Mouse (Mus musculus): ENCODE results near the gene Hif3a. TPM values are rescaled to one million over a fixed set of nuclear protein-coding genes. Genes with fewer than 3 reads are reported as not detected.
"Not testable (repeated sequence)": the region's sequence is repeated elsewhere in the genome, so short reads cannot be mapped to it uniquely, and the experiment has no call there.

Hif3a gene
- polyA plus RNA-seq (2016; fragmentation: Nextera tagmentation; extraction: Ambion mirVana) = 8.7 and 9.9 TPM in 2 replicates

DNA sequence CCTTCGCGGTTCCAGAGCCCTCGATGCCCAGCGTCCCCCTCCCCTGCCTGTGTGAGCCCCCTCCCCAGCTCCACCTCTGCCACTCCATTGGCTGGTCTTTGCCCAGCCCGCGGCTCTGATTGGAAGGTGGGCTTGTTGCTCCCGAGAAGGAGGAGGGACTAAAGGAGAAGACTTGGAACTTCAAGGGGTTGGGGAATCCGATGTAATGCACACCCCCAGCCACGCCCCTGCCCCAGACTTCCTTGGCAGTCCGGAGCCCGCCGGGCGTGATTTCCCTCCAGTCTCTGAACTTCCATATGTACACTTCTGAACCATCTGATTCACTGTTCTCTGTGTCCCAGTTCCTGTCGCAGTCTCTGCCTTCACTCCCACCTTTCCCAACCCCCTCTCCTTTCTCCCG lies at the start of gene Hif3a:
Gene Hif3a, minus strand, starts transcription at position 39 of the 400 bp plus-strand sequence.
- H3K27ac ChIP-seq = no peak within 1 kb of the TSS
- ATAC-seq (ENCODE audit: low FRiP score) = peak; percentile 85
- H3K36me3 ChIP-seq (replicated peaks) = no peaks in the 10 kb centered on the region
- peaks cover 19% of the 10 kb centered on the region for H3K27me3 ChIP-seq
- peaks cover 56% of the 10 kb centered on the region for H3K4me1 ChIP-seq
- peak within 1 kb of the TSS; percentile 53; the same call in 1 of the 2 replicates for H3K9ac ChIP-seq
- peak within 1 kb of the TSS; percentile 67 for H3K4me2 ChIP-seq
- no peaks in the 10 kb centered on the region for H3K9me3 ChIP-seq
- WGBS = under 1% methylated on average over 15 of the region's 15 CpGs
- H3K4me3 ChIP-seq (replicated peaks) = peak within 1 kb of the TSS; percentile 45

DNA sequence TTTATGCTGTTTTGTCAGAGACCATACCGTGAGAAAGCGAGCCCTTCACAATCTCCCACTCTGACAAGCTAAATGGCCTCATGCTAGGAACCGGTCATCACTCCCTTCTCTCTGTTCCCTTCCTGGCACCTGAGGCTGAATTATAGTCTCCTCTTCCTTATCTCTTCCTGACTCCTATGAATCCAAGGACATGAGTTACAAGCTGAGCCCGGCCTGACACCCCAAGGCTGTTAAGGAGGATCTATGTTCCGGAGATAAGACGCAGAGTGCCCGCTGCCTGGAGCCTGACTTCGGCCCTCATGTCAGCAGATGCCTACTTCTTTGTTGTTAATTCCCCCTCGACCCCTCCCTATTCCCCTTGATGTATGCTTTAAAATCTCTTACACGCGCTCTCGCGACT lies 39.4 kb upstream of the Hif3a start:
- not testable (repeated sequence) for H3K4me1 ChIP-seq; H3K4me2 ChIP-seq; H3K27me3 ChIP-seq; H3K27ac ChIP-seq; H3K9me3 ChIP-seq; H3K4me3 ChIP-seq (replicated peaks); ATAC-seq (ENCODE audit: low FRiP score); H3K9ac ChIP-seq; H3K36me3 ChIP-seq (replicated peaks)
- WGBS = 91% methylated on average over 13 of the region's 13 CpGs

DNA sequence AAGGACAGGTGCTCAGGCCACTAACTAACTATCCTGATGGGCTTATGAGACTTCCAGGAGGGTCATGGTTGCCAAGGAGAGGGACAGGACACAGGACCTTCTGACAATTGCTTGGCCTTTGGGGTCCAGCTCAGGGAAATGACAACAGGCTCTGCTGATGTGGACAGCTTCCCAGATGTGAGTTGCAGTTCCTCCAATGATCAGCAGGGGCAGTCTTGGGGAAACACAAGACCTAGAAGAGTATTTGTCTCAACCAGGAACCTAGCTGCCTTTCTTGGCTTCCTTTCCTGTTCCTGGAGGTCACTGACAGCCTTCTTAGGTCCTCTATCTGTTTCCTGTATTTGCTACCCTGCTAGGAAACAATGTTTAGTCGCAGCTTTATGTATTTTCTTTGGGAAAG lies 29.1 kb upstream of the Hif3a start:
- Histone ChIP-seq H3K27me3 (no peaks in the 10 kb centered on the region), H3K4me1 (no peaks in the 10 kb centered on the region), H3K9ac (no peak overlapping the region), H3K4me2 (no peak overlapping the region), H3K27ac (no peak overlapping the region), H3K9me3 (no peaks in the 10 kb centered on the region), H3K36me3 (replicated peaks) (no peaks in the 10 kb centered on the region), H3K4me3 (replicated peaks) (no peak overlapping the region)
- ATAC-seq (ENCODE audit: low FRiP score) = no peak
- 22% methylated on average over 1 of the region's 1 CpGs for whole genome bisulfite sequencing

DNA sequence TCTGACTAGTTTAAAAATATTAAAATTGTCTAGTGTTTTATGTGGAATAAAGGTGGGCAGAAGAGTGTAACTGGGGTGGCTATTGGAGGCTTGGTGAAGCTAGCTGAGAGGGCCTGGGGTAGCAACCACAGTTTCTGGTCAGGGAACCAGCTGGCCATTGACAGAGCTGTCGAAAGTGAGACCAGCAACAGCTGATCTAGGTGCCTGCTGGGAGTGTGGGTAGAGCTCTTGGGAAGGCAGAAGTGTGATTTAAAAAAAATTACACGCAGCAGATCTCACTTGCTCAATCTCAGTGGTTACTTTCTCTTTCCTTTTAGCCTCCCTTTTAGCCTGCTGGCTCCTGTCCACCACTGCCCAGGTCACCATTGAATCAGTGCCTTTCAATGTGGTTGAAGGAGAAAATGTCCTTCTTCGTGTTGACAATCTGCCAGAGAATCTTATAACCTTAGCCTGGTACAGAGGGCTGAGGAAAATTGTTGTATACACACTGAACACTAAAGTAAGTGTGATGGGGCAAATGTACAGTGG lies 27.9 kb upstream of the Hif3a start:
- no peak for ATAC-seq (ENCODE audit: low FRiP score)
- no peak overlapping the region for H3K9ac ChIP-seq
- H3K36me3 ChIP-seq (replicated peaks) = no peaks in the 10 kb centered on the region
- no peaks in the 10 kb centered on the region for H3K9me3 ChIP-seq
- no peak overlapping the region for H3K4me2 ChIP-seq
- H3K4me1 ChIP-seq = no peaks in the 10 kb centered on the region
- no peak overlapping the region for H3K4me3 ChIP-seq (replicated peaks)
- no peak overlapping the region for H3K27ac ChIP-seq
- WGBS = 65% methylated on average over 3 of the region's 3 CpGs
- no peaks in the 10 kb centered on the region for H3K27me3 ChIP-seq

DNA sequence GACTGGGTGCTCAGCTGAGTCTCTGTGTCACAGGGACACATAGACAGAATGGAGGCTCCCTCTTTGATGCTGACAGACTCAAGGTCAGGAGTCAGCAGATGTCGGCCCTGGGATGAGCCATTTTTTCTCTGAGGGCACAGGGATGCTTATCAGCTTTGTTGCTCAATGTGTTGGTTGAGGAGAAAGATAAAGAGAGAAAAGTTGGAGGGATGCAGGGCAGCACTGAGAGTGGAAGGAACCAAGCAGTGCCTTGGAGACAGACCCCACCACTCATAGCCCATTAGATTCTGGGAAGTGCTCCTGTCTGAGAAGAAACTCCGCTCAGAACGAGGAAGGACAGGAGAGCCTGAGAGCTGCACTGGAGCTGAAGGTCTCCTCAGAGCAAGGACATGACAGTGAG lies 25.5 kb upstream of the Hif3a start:
- Histone ChIP-seq H3K27me3 (no peaks in the 10 kb centered on the region), H3K4me1 (no peaks in the 10 kb centered on the region), H3K9me3 (no peaks in the 10 kb centered on the region), H3K4me2 (no peak overlapping the region), H3K36me3 (replicated peaks) (no peaks in the 10 kb centered on the region), H3K9ac (no peak overlapping the region), H3K4me3 (replicated peaks) (no peak overlapping the region), H3K27ac (no peak overlapping the region)
- no peak for ATAC-seq (ENCODE audit: low FRiP score)
- WGBS = 89% methylated on average over 3 of the region's 3 CpGs

DNA sequence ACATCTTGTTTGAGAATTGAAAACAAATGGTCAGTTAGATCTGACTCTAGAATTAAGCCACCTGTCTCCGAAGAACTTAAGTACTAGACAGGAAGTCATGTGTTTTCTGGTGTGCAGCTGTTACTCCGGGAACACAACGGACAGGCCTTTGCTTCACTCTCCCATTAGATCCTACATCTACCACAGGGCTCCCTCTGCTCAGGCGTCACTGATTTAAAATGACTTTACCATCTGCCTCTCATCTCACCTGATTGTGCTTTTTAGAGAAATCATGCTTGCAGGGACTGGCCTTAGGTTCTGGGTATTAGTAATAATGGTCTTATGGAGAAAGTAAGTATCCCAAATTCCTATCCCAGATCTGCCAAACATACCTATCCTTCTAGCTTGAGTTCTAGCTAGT lies 20.5 kb upstream of the Hif3a start:
- Histone ChIP-seq H3K9ac (no peak overlapping the region), H3K4me1 (no peaks in the 10 kb centered on the region), H3K9me3 (no peaks in the 10 kb centered on the region), H3K27ac (no peak overlapping the region), H3K4me3 (replicated peaks) (no peak overlapping the region), H3K36me3 (replicated peaks) (no peaks in the 10 kb centered on the region), H3K27me3 (no peaks in the 10 kb centered on the region), H3K4me2 (no peak overlapping the region)
- WGBS = 84% methylated on average over 4 of the region's 4 CpGs
- no peak for ATAC-seq (ENCODE audit: low FRiP score)

DNA sequence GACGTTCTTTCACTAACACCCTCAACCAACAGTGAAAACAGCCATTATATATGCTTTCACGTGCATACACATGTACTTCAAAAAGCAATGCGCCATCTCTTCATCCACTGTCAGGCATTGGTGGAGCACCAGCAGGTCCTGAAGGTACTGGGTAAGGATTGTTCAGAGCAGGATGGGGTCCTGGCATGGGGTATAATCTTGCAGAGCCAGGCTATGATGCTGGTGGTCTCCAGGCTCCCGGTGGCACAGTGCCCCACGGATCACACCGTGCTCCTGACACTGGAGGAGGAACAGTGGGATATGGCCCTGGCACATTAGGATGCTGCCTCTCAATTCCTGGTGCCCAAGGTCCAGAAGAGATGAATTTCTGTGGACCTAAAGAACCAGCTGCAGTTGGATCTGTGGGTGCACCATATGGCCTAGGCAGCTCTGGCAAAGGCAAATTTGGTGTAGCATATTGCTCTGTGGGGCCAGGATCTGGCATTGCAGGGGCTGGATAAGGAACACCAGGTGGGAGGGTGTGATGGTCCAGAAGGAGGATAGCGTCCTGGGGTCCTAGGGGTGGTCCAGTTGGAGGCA lies 15.9 kb upstream of the Hif3a start:
- H3K27me3 ChIP-seq = no peaks in the 10 kb centered on the region
- no peaks in the 10 kb centered on the region for H3K4me1 ChIP-seq
- no peak overlapping the region for H3K4me3 ChIP-seq (replicated peaks)
- H3K4me2 ChIP-seq = no peak overlapping the region
- H3K9me3 ChIP-seq = 0 out of 2 replicates have a peak, but pooled peaks cover 4% of the 10 kb centered on the region
- no peaks in the 10 kb centered on the region for H3K36me3 ChIP-seq (replicated peaks)
- WGBS = 85% methylated on average over 7 of the region's 7 CpGs
- ATAC-seq (ENCODE audit: low FRiP score) = no peak
- H3K9ac ChIP-seq = no peak overlapping the region
- H3K27ac ChIP-seq = no peak overlapping the region

DNA sequence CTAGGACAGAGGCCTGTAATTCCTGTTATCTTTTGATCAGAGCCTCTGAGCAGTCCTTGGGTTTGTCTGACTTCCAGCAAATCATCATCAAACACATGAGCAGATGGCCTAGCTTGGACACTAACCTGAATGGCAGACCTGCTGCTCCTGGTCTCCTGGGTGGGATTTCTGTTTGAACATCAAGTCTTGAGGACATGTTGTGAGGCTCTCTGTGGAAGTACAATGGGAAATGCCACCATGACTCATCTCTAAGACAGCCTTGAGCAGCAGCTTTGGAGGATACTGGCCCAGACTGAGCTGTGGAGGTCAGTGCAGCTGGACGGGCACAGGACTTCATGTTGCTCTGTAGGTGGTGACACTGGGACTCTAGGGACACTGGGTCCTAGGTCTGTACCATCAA lies 14.3 kb upstream of the Hif3a start:
- Histone ChIP-seq H3K27me3 (no peaks in the 10 kb centered on the region), H3K4me2 (no peak overlapping the region), H3K9ac (no peak overlapping the region), H3K4me3 (replicated peaks) (no peak overlapping the region), H3K9me3 (0 out of 2 replicates have a peak, but pooled peaks cover 4% of the 10 kb centered on the region), H3K4me1 (no peaks in the 10 kb centered on the region), H3K27ac (no peak overlapping the region), H3K36me3 (replicated peaks) (no peaks in the 10 kb centered on the region)
- 89% methylated on average over 1 of the region's 1 CpGs for WGBS
- ATAC-seq (ENCODE audit: low FRiP score) = no peak

DNA sequence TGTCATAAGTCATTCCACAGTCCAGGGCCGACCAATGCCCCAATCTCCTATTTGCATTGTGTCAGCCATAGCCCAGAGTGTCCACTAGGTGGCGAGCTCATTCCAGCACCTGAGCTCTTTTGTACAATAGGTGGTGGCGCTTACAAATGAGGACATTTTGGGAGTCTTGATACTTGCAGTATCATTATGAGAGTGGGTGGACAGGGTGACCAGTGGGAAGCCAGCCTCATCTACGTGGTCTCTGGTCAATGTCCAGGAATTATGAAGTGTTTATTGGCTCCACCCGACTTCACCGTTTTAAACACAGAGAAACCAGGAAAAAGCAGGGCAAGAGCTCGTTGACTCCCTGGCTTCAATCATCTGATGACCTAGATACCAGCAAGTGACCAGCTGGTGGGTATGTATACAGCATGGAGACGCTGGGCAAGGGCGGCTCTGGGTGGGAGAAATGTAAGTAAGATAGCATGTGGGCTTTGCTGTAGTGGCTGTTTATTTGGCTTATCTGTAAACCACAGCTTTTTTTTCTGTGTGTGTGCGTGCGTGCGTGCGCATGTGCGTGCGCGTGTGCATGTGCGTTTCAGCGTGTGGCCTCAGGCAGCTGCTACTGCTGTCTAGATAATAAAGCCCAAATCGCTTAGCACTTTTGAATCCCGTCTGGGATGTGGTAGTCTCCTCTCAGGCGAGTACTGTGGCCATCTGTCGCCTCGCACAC lies 11.8 kb upstream of the Hif3a start, which contains the start of gene Psg16:
Gene Psg16, plus strand, starts transcription at position 137 of the 712 bp plus-strand sequence.
- Histone ChIP-seq H3K27me3 (no peaks in the 10 kb centered on the region), H3K9me3 (0 out of 2 replicates have a peak, but pooled peaks cover 4% of the 10 kb centered on the region), H3K36me3 (replicated peaks) (no peaks in the 10 kb centered on the region), H3K4me1 (no peaks in the 10 kb centered on the region), H3K4me2 (no peak within 1 kb of the TSS), H3K9ac (no peak within 1 kb of the TSS), H3K4me3 (replicated peaks) (no peak within 1 kb of the TSS), H3K27ac (no peak within 1 kb of the TSS)
- WGBS = 70% methylated on average over 23 of the region's 23 CpGs
- ATAC-seq (ENCODE audit: low FRiP score) = peak; percentile 71; the same call in 1 of the 2 replicates

DNA sequence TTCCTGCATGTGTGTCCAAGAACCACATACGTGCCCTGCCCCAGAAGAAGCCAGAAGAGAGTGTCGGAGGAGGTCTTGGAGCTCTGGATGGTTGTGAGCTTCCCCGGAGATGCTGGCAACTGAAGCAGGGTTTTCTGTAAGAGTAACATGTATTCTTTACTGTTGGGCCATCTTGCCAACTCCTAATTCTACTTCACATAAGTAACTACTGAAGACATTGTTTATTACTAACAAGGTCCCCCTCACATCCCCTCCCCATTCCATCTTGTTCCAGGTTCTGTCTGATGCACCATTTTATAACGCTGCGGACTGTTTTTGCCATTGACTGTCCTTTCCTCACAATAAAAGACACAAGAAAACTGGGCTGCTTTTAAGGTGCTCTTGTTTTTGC lies 11.3 kb upstream of the Hif3a start:
- no peak overlapping the region for H3K4me2 ChIP-seq

DNA sequence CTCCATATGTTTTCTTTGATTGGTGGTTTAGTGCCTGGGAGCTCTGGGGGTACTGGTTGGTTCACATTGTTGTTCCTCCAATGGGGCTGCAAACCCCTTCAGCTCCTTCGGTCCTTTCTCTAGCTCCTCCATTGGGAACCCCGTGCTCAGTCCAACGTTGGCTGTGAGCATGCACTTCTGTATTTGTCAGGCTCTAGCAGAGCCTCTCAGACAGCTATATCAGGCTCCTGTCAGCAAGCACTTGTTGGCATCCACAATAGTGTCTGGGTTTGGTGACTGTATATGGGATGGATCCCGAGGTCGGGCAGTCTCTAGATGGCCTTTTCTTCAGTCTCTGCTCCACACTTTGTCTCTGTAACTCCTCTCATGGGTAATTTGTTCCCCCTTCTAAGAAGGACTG lies 5.4 kb upstream of the Hif3a start:
- H3K27me3 ChIP-seq = peaks cover 12% of the 10 kb centered on the region
- not testable (repeated sequence) for H3K4me2 ChIP-seq; H3K36me3 ChIP-seq (replicated peaks); H3K27ac ChIP-seq; H3K4me1 ChIP-seq; H3K9ac ChIP-seq; ATAC-seq (ENCODE audit: low FRiP score); H3K9me3 ChIP-seq; H3K4me3 ChIP-seq (replicated peaks)
- WGBS = 73% methylated on average over 5 of the region's 5 CpGs

More for the DNA sequence above, 11.3 kb upstream of the Hif3a start:
- no peak for ATAC-seq (ENCODE audit: low FRiP score)
- Histone ChIP-seq H3K27me3 (no peaks in the 10 kb centered on the region), H3K27ac (no peak overlapping the region), H3K36me3 (replicated peaks) (no peaks in the 10 kb centered on the region), H3K4me3 (replicated peaks) (no peak overlapping the region), H3K9me3 (0 out of 2 replicates have a peak, but pooled peaks cover 4% of the 10 kb centered on the region), H3K4me1 (no peaks in the 10 kb centered on the region), H3K9ac (no peak overlapping the region)
- 55% methylated on average over 5 of the region's 5 CpGs for WGBS

DNA sequence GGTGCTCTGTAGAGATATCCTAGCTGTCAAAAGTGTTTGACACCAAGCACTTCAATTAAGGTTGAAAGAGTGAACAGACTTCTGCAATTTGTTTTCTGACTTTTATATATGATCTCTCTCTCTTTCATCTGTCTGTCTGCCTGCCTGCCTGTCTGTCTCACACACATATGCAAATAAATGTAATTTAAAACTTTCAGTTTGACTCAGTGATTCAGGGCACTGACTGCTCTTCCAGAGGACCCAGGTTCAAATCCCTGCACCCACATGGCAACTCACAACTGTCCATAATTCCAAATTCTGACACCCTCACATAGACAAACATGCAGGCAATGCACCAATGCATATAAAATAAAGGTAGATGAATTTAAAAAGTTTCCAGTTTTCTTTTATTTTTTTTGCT lies 4.8 kb upstream of the Hif3a start:
- no peak overlapping the region for H3K9ac ChIP-seq
- no peak overlapping the region for H3K4me2 ChIP-seq
- no peaks in the 10 kb centered on the region for H3K36me3 ChIP-seq (replicated peaks)
- no peak overlapping the region for H3K27ac ChIP-seq
- H3K27me3 ChIP-seq = peaks cover 12% of the 10 kb centered on the region
- no peaks in the 10 kb centered on the region for H3K9me3 ChIP-seq
- peaks cover 11% of the 10 kb centered on the region for H3K4me1 ChIP-seq
- no peak overlapping the region for H3K4me3 ChIP-seq (replicated peaks)
- no peak for ATAC-seq (ENCODE audit: low FRiP score)

DNA sequence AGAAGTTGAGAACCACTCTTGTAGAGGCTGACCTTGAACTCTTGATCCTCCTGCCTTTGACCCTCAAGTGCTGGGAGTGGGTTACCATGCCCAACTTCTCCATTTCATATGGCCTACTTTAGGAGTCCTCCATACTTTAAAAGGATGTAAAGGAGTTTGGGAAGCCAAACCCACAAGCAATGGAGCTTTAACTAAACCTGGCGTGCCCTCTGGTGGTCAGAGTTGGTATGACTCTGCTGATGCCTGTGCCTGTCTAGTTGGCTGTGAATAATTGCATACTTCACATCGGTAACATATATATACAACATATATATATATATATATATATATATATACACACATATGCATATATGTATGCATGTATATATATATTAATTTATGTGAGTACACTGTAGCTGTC lies 4.2 kb upstream of the Hif3a start:
- no peak overlapping the region for H3K4me3 ChIP-seq (replicated peaks)
- H3K9ac ChIP-seq = no peak overlapping the region
- no peak for ATAC-seq (ENCODE audit: low FRiP score)
- no peaks in the 10 kb centered on the region for H3K9me3 ChIP-seq
- H3K36me3 ChIP-seq (replicated peaks) = no peaks in the 10 kb centered on the region
- H3K27me3 ChIP-seq = peaks cover 12% of the 10 kb centered on the region
- H3K4me2 ChIP-seq = no peak overlapping the region
- no peak overlapping the region for H3K27ac ChIP-seq
- H3K4me1 ChIP-seq = peaks cover 17% of the 10 kb centered on the region
- 15% methylated on average over 2 of the region's 2 CpGs for WGBS

All from forebrain, embryonic 12.5 days (tissue).